Mouse (Mus musculus) lung, postnatal 0 days (tissue): ENCODE measurements at regions not wholly inside any gene's neighbourhood (a gene's known extent, or its start where the extent isn't known, plus 50 kb on each side); places are given as distances from the start of the nearest gene placed in this dataset.
A peak's percentile ranks its signal among the peaks of the same experiment; 100 is the strongest.

Source experiments
- CTCF ChIP-seq: IDR thresholded peaks from 2 replicates; pipeline ENCODE4 v1.5.1; 2016; ENCODE audit warnings: antibody characterized with exemption, mild to moderate bottlenecking
- EP300 ChIP-seq: IDR thresholded peaks from 2 replicates; pipeline ENCODE4 v1.6.1; 2016; ENCODE audit warnings: antibody characterized with exemption, mild to moderate bottlenecking, control low read depth

DNA sequence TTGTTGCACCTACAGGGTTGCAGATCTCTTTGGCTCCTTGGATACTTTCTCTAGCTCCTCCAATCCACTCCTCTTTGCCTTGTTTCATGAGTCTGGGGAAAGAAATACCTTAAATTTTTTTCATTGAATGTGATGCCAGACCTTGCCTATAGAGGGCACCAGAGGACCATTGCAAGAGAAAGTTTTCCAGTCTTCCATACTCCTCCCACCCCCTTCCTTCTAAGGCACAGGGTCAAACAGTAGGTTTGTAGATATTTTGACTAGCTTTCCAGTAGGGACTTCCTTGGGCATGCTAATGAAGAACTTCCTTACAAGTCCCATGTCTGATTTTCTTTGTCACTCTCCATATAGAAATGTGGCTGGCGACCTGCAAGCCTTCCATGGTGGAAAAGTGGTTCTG, 379.3 kb upstream of the Fam98a start:
- TF ChIP-seq CTCF (peak; percentile 75), EP300 (no peak)
